Mouse (Mus musculus) liver, embryonic 14.5 days (tissue): ENCODE data around the gene Pde10a. TPM values are rescaled to one million over a fixed set of nuclear protein-coding genes. Genes with fewer than 3 reads are reported as not detected.

ENCODE experiments used
- ATAC-seq: fragments of 200-750 bp; cut with Nextera tagmentation; 2 replicates; pipeline ENCODE4 v1.8.0; 2017; ENCODE audit warnings: moderate number of reproducible peaks, mild to moderate bottlenecking, moderate library complexity; ENCODE audit not compliant: insufficient read depth
- DNase-seq, 3 experiments: peaks; one replicate each; pipeline ENCODE4 v3.0.0-alpha.2; 2012 to 2013; ENCODE audit warnings: low read depth in 3 of 3, low spot score in 3 of 3
- H3K27ac ChIP-seq: fragments of 300-500 bp; sonication (generic); 2 replicates; pipeline ENCODE4 v1.5.1; 2014; ENCODE audit warnings: moderate library complexity, mild to moderate bottlenecking, control low read depth, inconsistent platforms
- H3K27me3 ChIP-seq: fragments of 300-500 bp; sonication (generic); 2 replicates; pipeline ENCODE4 v1.6.1; 2014; ENCODE audit warnings: mild to moderate bottlenecking, low read length, moderate library complexity; ENCODE audit not compliant: control insufficient read depth, insufficient read depth
- H3K36me3 ChIP-seq: fragments of 300-500 bp; sonication (generic); replicated peaks from 2 replicates; pipeline ENCODE4 v1.6.1; 2014; ENCODE audit warnings: low read depth; ENCODE audit not compliant: control insufficient read depth, insufficient read depth
- H3K4me1 ChIP-seq, 2 experiments: fragments of 200-500 bp in 1 of 2; fragments of 300-500 bp in 1 of 2; sonication (generic) in 1 of 2; replicated peaks; 2 replicates each; pipeline ENCODE4 v1.6.1; 2012 to 2014; ENCODE audit warnings: antibody characterized with exemption in 1 of 2, inconsistent platforms in 1 of 2, low read length in 1 of 2; ENCODE audit not compliant: control insufficient read depth in 2 of 2, insufficient read depth in 2 of 2
- H3K4me2 ChIP-seq: fragments of 300-500 bp; sonication (generic); 2 replicates; pipeline ENCODE4 v1.6.1; 2014; ENCODE audit warnings: low read depth, mild to moderate bottlenecking, control low read depth, moderate library complexity
- H3K4me3 ChIP-seq, 2 experiments: fragments of 200-500 bp in 1 of 2; fragments of 300-500 bp in 1 of 2; sonication (generic) in 1 of 2; 2 replicates each; pipeline ENCODE4 v1.5.1; 2012 to 2014; ENCODE audit warnings: low read depth in 2 of 2, low read length in 2 of 2, mild to moderate bottlenecking in 2 of 2, control low read depth in 1 of 2, inconsistent platforms in 1 of 2, moderate library complexity in 1 of 2; ENCODE audit not compliant: insufficient read depth in 1 of 2
- H3K9ac ChIP-seq: fragments of 300-500 bp; sonication (generic); replicated peaks from 2 replicates; pipeline ENCODE4 v1.6.1; 2014; ENCODE audit warnings: mild to moderate bottlenecking, control low read depth, moderate library complexity
- H3K9me3 ChIP-seq: fragments of 300-500 bp; sonication (generic); 2 replicates; pipeline ENCODE4 v1.6.1; 2016; ENCODE audit warnings: low read length, mixed read lengths; ENCODE audit not compliant: control insufficient read depth
- CTCF ChIP-seq: IDR thresholded peaks from 2 replicates; pipeline ENCODE4 v1.5.1; 2016; ENCODE audit warnings: antibody characterized with exemption, low read depth, control low read depth
- EP300 ChIP-seq: IDR thresholded peaks from 2 replicates; pipeline ENCODE4 v1.6.1; 2016; ENCODE audit warnings: antibody characterized with exemption, low read depth
- WGBS: fragments of 180-500 bp; shearing (Covaris S2); extraction: QIAGEN DNeasy Blood & Tissue Kit; methylation state at CpG from one replicate; pipeline ENCODE4 v1.1.7; 2014; ENCODE audit not compliant: insufficient replicate concordance; 5-methylcytosine and 5-hydroxymethylcytosine counted together
- polyA plus RNA-seq, 2 experiments: library from polyadenylated mRNA; depleted of rRNA in 1 of 2; stranded (reverse) in 1 of 2; unstranded in 1 of 2; fragments of >200 nt; fragmentation: Nextera tagmentation in 1 of 2; extraction: Ambion mirVana in 1 of 2; gene quantifications; 2 replicates each; pipeline versions ENCODE4 v1.2.1 to v1.2.3; 2012 to 2014

Gene Pde10a
- polyA plus RNA-seq, 2 experiments, result 0.52 to 0.60 TPM

DNA sequence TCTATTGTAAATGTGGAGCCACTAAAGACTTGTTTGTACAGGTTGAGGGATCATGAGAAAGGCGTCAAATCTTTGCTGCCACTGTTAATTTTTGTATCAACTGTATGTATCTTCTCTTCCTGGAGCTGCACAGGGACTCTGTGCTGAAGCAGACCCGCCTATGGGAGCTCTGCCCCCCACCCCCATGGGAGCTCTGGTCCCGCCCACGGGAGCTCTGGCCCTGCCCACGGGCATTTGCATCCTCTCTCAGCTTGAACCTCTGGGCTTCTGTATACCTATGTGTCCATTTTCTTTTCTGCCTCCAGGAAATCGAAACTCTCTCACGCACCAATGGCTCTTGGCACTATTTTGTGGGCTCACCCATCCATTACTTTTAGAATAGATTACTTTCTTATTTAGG lies 203.5 kb downstream of the Pde10a start:
- 30% methylated on average over 7 of the region's 7 CpGs for WGBS

GRCm38 (mm10) chr17:8729808-8730207 lies 204.6 kb downstream of the Pde10a start:
- Histone ChIP-seq H3K4me1 (no peaks in the 10 kb centered on the region), H3K27ac (no peak overlapping the region), H3K9ac (no peak overlapping the region), H3K9me3 (no peaks in the 10 kb centered on the region), H3K4me3 (no peak overlapping the region), H3K36me3 (no peaks in the 10 kb centered on the region), H3K4me2 (no peak overlapping the region), H3K27me3 (no peaks in the 10 kb centered on the region)
- no peak for DNase-seq
- ATAC-seq, result no peak
- 59% methylated on average over 7 of the region's 7 CpGs for WGBS
- TF ChIP-seq EP300, result no peak
- no peak for TF ChIP-seq CTCF

More for the DNA sequence above, 203.5 kb downstream of the Pde10a start:
- no peaks in the 10 kb centered on the region for H3K27me3 ChIP-seq
- TF ChIP-seq CTCF (no peak), EP300 (no peak)
- DNase-seq (no peak), ATAC-seq (no peak)
- H3K4me2 ChIP-seq, result no peak overlapping the region
- no peak overlapping the region for H3K9ac ChIP-seq
- H3K4me1 ChIP-seq, result no peaks in the 10 kb centered on the region
- no peaks in the 10 kb centered on the region for H3K36me3 ChIP-seq
- no peak overlapping the region for H3K4me3 ChIP-seq
- no peak overlapping the region for H3K27ac ChIP-seq
- no peaks in the 10 kb centered on the region for H3K9me3 ChIP-seq

- 47% methylated on average over 6 of the region's 6 CpGs for WGBS
- Histone ChIP-seq H3K27ac (no peak overlapping the region), H3K27me3 (no peaks in the 10 kb centered on the region), H3K36me3 (no peaks in the 10 kb centered on the region), H3K4me1 (no peaks in the 10 kb centered on the region), H3K4me2 (no peak overlapping the region), H3K9ac (no peak overlapping the region), H3K4me3 (no peak overlapping the region), H3K9me3 (no peaks in the 10 kb centered on the region)
- DNase-seq (no peak), ATAC-seq (no peak)
- TF ChIP-seq EP300 (no peak), CTCF (no peak)
Observed at GRCm38 (mm10) chr17:8731073-8731472, 205.9 kb downstream of the Pde10a start.

- H3K4me3 ChIP-seq, result no peak overlapping the region
- H3K9me3 ChIP-seq, result no peaks in the 10 kb centered on the region
- 55% methylated on average over 6 of the region's 6 CpGs for WGBS
- no peaks in the 10 kb centered on the region for H3K36me3 ChIP-seq
- ATAC-seq (no peak), DNase-seq (no peak)
- no peaks in the 10 kb centered on the region for H3K4me1 ChIP-seq
- TF ChIP-seq EP300 (no peak), CTCF (no peak)
- no peaks in the 10 kb centered on the region for H3K27me3 ChIP-seq
- H3K27ac ChIP-seq, result no peak overlapping the region
- no peak overlapping the region for H3K4me2 ChIP-seq
- H3K9ac ChIP-seq, result no peak overlapping the region
Observed at GRCm38 (mm10) chr17:8736259-8736658, 211.1 kb downstream of the Pde10a start.

- no peak for ATAC-seq
- H3K27ac ChIP-seq, result no peak overlapping the region
- H3K9ac ChIP-seq, result no peak overlapping the region
- H3K27me3 ChIP-seq, result no peaks in the 10 kb centered on the region
- no peaks in the 10 kb centered on the region for H3K9me3 ChIP-seq
- DNase-seq, result no peak
- H3K4me3 ChIP-seq, result no peak overlapping the region
- no peaks in the 10 kb centered on the region for H3K4me1 ChIP-seq
- H3K36me3 ChIP-seq, result no peaks in the 10 kb centered on the region
- WGBS, result 71% methylated on average over 3 of the region's 3 CpGs
- H3K4me2 ChIP-seq, result no peak overlapping the region
- TF ChIP-seq CTCF (no peak), EP300 (no peak)
Observed at GRCm38 (mm10) chr17:8742772-8743171, 217.6 kb downstream of the Pde10a start.
